Mouse (Mus musculus) MEL (cell line): ENCODE data around the gene Nrsn2.

Experiments
- CTCF ChIP-seq, 3 experiments: IDR thresholded peaks in 2 of 3; conservative IDR thresholded peaks in 1 of 3; 2 replicates each; pipeline ENCODE4 v1.5.1; 2011 to 2012; ENCODE audit warnings: low read length in 3 of 3, low read depth in 2 of 3, mild to moderate bottlenecking in 2 of 3, improper control_type of control experiment in 1 of 3, inconsistent platforms in 1 of 3, mixed read lengths in 1 of 3, moderate library complexity in 1 of 3; ENCODE audit not compliant: control insufficient read depth in 1 of 3, insufficient read depth in 1 of 3, poor library complexity in 1 of 3, severe bottlenecking in 1 of 3
- EP300 ChIP-seq, 2 experiments: IDR thresholded peaks; 2 replicates each; pipeline ENCODE4 v1.6.1; 2011; ENCODE audit warnings: improper control_type of control experiment in 2 of 2, low read length in 2 of 2, low read depth in 1 of 2, mild to moderate bottlenecking in 1 of 2
- GABPA ChIP-seq: IDR thresholded peaks from 2 replicates; pipeline ENCODE4 v1.6.1; 2012; ENCODE audit warnings: low read depth, mild to moderate bottlenecking, inconsistent platforms, low read length, improper control_type of control experiment, moderate library complexity
- JUND ChIP-seq: IDR thresholded peaks from 2 replicates; pipeline ENCODE4 v1.6.1; 2011; ENCODE audit warnings: low read depth, mild to moderate bottlenecking, improper control_type of control experiment, low read length
- MYB ChIP-seq: IDR thresholded peaks from 2 replicates; pipeline ENCODE4 v1.6.1; 2011; ENCODE audit warnings: mild to moderate bottlenecking, low read depth, low read length, improper control_type of control experiment
- POLR2A ChIP-seq, 2 experiments: IDR thresholded peaks; 2 replicates each; pipeline ENCODE4 v1.6.1; 2011 to 2012; ENCODE audit warnings: low read length in 2 of 2, mild to moderate bottlenecking in 2 of 2, control low read depth in 1 of 2, improper control_type of control experiment in 1 of 2, low read depth in 1 of 2, moderate library complexity in 1 of 2; ENCODE audit not compliant: control insufficient read depth in 1 of 2, insufficient read depth in 1 of 2, poor library complexity in 1 of 2
- SIN3A ChIP-seq: IDR thresholded peaks from 2 replicates; pipeline ENCODE4 v1.6.1; 2012; ENCODE audit warnings: low read length, improper control_type of control experiment, inconsistent platforms
- USF1 ChIP-seq: IDR thresholded peaks from 2 replicates; pipeline ENCODE4 v1.6.1; 2014; ENCODE audit warnings: low read depth, mild to moderate bottlenecking, inconsistent platforms, low read length, improper control_type of control experiment, moderate library complexity

DNA sequence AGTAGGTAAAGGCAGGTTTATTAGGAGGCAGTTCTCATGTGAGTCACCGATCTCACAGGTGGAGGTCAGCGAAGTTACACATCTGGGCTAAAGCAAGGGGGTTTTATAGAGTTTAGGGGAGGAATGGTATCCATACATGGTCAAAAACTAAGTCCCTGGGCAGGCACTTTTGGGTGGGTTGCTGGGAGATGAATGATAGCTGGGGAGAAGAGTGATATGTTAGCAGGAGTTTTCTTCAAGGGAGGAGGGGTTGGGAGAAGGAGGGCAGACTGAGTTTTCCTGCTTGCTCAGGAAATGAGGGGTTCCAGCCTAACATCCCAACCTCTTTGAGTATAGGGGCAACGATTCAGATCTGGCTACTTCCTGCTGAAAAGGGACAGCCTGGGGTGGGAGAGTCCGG is 38.8 kb upstream of the Nrsn2 start, which contains the start of gene 6820408C15Rik:
- TF ChIP-seq CTCF (IDR thresholded peaks at IDR 0.05 in 2 of 3, conservative IDR thresholded peaks at IDR 0.05 in 1 of 3; ENCODE audit: control insufficient read depth in 1 of 3, insufficient read depth in 1 of 3, low read depth in 2 of 3, low read length in 3 of 3, poor library complexity in 1 of 3, severe bottlenecking in 1 of 3) = no peak
- no peak for TF ChIP-seq EP300 (IDR thresholded peaks at IDR 0.05; ENCODE audit: low read depth in 1 of 2, low read length in 2 of 2)
- no peak for TF ChIP-seq SIN3A
- no peak for TF ChIP-seq MYB
- no peak for TF ChIP-seq POLR2A (IDR thresholded peaks at IDR 0.05; ENCODE audit: control insufficient read depth in 1 of 2, insufficient read depth in 1 of 2, low read depth in 1 of 2, low read length in 2 of 2, poor library complexity in 1 of 2)
- TF ChIP-seq JUND = no peak
- no peak for TF ChIP-seq GABPA
- no peak for TF ChIP-seq USF1
